Mouse (Mus musculus) heart, postnatal 0 days (tissue): ENCODE results near the gene Lpin3. TPM values are rescaled to one million over a fixed set of nuclear protein-coding genes. Genes with fewer than 3 reads are reported as not detected.

Experiments used
- ATAC-seq: fragments of 200-750 bp; cut with Nextera tagmentation; 2 replicates; pipeline ENCODE4 v1.8.0; 2017; ENCODE audit warnings: low read depth, moderate number of reproducible peaks, moderate library complexity; ENCODE audit not compliant: insufficient read depth
- DNase-seq: peaks from one replicate; pipeline ENCODE4 v3.0.0-alpha.2; 2016; ENCODE audit warnings: low spot score
- H3K27ac ChIP-seq: fragments of 300-500 bp; sonication (generic); 2 replicates; pipeline ENCODE4 v1.5.1; 2014; ENCODE audit warnings: low read depth, mild to moderate bottlenecking
- H3K27me3 ChIP-seq: fragments of 300-500 bp; sonication (generic); 2 replicates; pipeline ENCODE4 v1.6.1; 2014; ENCODE audit warnings: low read length, mixed read lengths; ENCODE audit not compliant: control insufficient read depth, insufficient read depth
- H3K36me3 ChIP-seq: fragments of 300-500 bp; sonication (generic); replicated peaks from 2 replicates; pipeline ENCODE4 v1.6.1; 2014; ENCODE audit warnings: low read length, mixed read lengths; ENCODE audit not compliant: control insufficient read depth, insufficient read depth
- H3K4me1 ChIP-seq: fragments of 300-500 bp; sonication (generic); 2 replicates; pipeline ENCODE4 v1.6.1; 2014; ENCODE audit warnings: antibody characterized with exemption; ENCODE audit not compliant: control insufficient read depth, insufficient read depth
- H3K4me2 ChIP-seq: fragments of 300-500 bp; sonication (generic); 2 replicates; pipeline ENCODE4 v1.6.1; 2014; ENCODE audit warnings: low read depth, mild to moderate bottlenecking, low read length, moderate library complexity
- H3K4me3 ChIP-seq: fragments of 300-500 bp; sonication (generic); 2 replicates; pipeline ENCODE4 v1.5.1; 2014; ENCODE audit warnings: low read depth, low read length
- H3K9ac ChIP-seq: fragments of 300-500 bp; sonication (generic); replicated peaks from 2 replicates; pipeline ENCODE4 v1.6.1; 2014; ENCODE audit warnings: low read depth, low read length, mixed read lengths
- H3K9me3 ChIP-seq: fragments of 300-500 bp; sonication (generic); replicated peaks from 2 replicates; pipeline ENCODE4 v1.6.1; 2016; ENCODE audit warnings: low read length; ENCODE audit not compliant: control insufficient read depth
- CTCF ChIP-seq: IDR thresholded peaks from 2 replicates; pipeline ENCODE4 v1.5.1; 2016; ENCODE audit warnings: antibody characterized with exemption, control low read depth, low read depth
- EP300 ChIP-seq: IDR thresholded peaks from 2 replicates; pipeline ENCODE4 v1.6.1; 2016; ENCODE audit warnings: antibody characterized with exemption, low read depth
- WGBS: fragments of 180-500 bp; shearing (Covaris S2); extraction: QIAGEN DNeasy Blood & Tissue Kit; methylation state at CpG from one replicate; pipeline ENCODE4 v1.1.7; 2014; 5-methylcytosine and 5-hydroxymethylcytosine counted together
- polyA plus RNA-seq: library from polyadenylated mRNA; unstranded; fragments of >200 nt; fragmentation: Nextera tagmentation; extraction: Ambion mirVana; gene quantifications from 2 replicates; pipeline ENCODE4 v1.2.1, GENCODE M21; 2015
- total RNA-seq: library from RNA; depleted of rRNA; stranded (reverse); fragments of >200 nt; gene quantifications from 2 replicates; pipeline ENCODE4 v1.2.3, GENCODE M21; 2014; ENCODE audit warnings: low replicate concordance

The Lpin3 gene
- total and polyA plus RNA-seq, 2 experiments from 2014 or later, result 1.5 to 5.1 TPM

DNA sequence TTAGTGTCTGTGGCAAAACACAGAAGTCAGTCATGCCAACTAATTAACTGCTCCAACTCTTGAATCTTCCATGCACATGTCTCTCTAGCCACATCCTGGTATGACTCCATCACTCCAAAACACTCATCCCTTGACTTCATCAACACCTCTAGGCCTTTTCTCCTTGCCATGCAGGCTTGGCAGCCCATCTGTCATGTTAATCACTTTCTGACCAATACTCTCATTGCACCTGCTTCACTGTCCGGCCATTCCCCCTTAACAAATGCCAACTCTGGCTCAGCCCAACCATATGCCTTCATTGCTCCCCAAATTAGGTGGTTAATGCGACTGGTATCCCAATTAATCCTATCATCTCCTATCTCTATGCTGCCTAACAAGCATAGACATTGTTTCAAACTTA, 15.2 kb upstream of the Lpin3 start:
- ATAC-seq (no peak), DNase-seq (no peak)
- WGBS, result 87% methylated on average over 2 of the region's 2 CpGs
- Histone ChIP-seq H3K36me3 (no peaks in the 10 kb centered on the region), H3K4me3 (no peak overlapping the region), H3K27me3 (no peaks in the 10 kb centered on the region), H3K9me3 (no peaks in the 10 kb centered on the region), H3K4me2 (no peak overlapping the region), H3K27ac (no peak overlapping the region), H3K9ac (no peak overlapping the region), H3K4me1 (0 out of 2 replicates have a peak, but pooled peaks cover 3% of the 10 kb centered on the region)
- TF ChIP-seq EP300, result no peak
- no peak for TF ChIP-seq CTCF

DNA sequence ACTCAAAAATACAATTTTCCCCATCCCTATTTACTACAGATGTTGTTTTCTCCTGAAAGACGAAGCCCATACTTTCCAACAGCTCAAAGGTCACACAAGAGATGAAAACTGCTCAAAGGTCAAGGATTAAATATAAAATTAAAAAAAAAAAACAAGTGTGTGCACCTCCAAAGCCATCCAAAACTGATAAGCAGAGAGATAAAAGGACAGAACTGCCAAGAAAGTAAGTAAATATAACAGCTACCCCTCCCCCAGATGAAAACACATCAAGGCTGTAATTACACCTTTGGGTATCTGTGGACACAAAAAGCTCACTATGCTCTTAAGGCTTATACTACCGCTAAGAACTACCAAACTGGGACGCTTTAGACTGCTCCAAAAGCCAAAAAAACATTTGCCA, 11.0 kb upstream of the Lpin3 start:
- peaks cover 7% of the 10 kb centered on the region; the same call in 1 of the 2 replicates for H3K4me1 ChIP-seq
- no peak for ATAC-seq
- no peak overlapping the region for H3K4me2 ChIP-seq
- H3K4me3 ChIP-seq, result no peak overlapping the region
- H3K36me3 ChIP-seq, result no peaks in the 10 kb centered on the region
- no peak overlapping the region for H3K9ac ChIP-seq
- H3K27ac ChIP-seq, result no peak overlapping the region
- H3K27me3 ChIP-seq, result no peaks in the 10 kb centered on the region
- no peak for DNase-seq
- TF ChIP-seq CTCF, result no peak
- H3K9me3 ChIP-seq, result no peaks in the 10 kb centered on the region
- 82% methylated on average over 3 of the region's 3 CpGs for WGBS

DNA sequence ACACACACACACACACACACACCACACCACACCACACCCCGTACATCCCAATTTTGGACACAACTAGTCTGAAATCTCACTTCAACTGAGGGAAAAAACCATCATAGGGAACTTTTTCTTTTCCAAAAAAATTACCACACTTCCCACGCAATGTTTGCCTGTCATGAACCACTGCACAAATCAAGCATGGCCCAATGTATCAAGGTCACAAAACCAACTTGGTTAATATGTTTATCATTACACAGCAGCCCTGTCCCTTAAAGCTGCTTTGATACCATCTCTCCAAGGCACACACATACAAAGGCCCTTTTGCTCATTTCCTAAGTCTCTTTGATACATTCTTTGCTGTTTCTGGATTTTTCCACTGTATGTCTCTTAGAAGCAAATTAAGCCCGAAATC, 9.2 kb upstream of the Lpin3 start:
- Histone ChIP-seq H3K4me2 (0 out of 2 replicates have a peak overlapping the region, but pooled peaks have one; percentile 24), H3K9ac (no peak overlapping the region), H3K4me1 (peaks cover 7% of the 10 kb centered on the region; the same call in 1 of the 2 replicates), H3K27ac (no peak overlapping the region), H3K9me3 (no peaks in the 10 kb centered on the region; the same call in 1 of the 2 replicates), H3K4me3 (no peak overlapping the region), H3K27me3 (no peaks in the 10 kb centered on the region), H3K36me3 (no peaks in the 10 kb centered on the region)
- no peak for DNase-seq
- WGBS, result 83% methylated on average over 3 of the region's 3 CpGs
- ATAC-seq, result no peak
- no peak for TF ChIP-seq EP300
- no peak for TF ChIP-seq CTCF

DNA sequence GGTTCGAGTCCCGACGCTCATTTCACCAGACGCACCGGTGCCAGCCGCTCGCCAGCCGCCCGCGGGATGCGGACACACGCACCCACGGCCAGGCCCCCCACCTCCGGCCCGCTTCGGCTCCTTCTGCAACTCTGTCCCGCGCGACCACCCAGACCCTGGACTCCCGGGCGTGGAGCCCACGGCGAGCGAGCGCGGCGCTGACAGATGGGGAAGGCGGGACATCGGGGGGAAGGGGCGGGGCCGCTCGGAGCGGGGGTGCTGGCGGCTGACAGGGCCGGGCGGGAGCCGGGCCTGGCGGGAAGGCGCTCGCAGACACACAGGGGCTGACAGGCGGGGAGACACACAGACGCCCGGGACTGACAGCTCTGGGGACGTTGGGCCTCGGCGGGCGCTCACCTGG, 8.1 kb upstream of the Lpin3 start:
- Histone ChIP-seq H3K4me3 (peak overlapping the region; percentile 91), H3K4me1 (peaks cover 7% of the 10 kb centered on the region; the same call in 1 of the 2 replicates), H3K4me2 (peak overlapping the region; percentile 90), H3K9ac (peak overlapping the region; percentile 96), H3K9me3 (no peaks in the 10 kb centered on the region; the same call in 1 of the 2 replicates), H3K27me3 (no peaks in the 10 kb centered on the region), H3K36me3 (no peaks in the 10 kb centered on the region), H3K27ac (peak overlapping the region; percentile 98)
- DNase-seq (peak; percentile 59), ATAC-seq (peak; percentile 85)
- WGBS, result under 1% methylated on average over 42 of the region's 47 CpGs
- TF ChIP-seq EP300 (no peak), CTCF (no peak)

DNA sequence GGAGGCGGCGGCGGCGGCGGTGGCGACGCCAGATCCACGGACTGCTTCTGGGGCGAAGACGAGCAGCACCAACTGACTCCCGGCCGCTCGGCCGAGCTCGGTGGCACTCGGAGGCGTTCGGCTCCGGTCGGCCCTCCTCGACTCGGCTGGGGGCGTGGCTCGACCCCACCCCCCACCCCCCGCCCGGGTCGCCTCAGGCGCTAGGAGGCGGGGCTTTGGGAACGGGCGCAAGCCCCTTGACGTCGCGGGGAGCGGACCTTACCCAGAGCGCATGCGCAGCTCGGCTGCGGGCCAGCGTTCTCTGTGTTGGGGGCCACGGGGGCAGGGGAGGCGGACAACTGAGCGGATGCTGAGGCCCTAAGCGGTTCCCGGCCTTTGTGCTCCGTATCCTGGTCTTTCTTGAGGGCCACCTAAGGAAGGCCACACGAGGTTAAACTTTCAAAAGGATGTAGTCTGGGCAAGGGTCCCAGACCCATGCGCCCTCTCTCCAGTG, 7.5 kb upstream of the Lpin3 start, which contains the start of gene Zhx3:
Zhx3 (minus strand) TSS at position 109 of the 493 bp plus-strand sequence.
- ATAC-seq, result peak; percentile 96

More for the DNA sequence above, 7.5 kb upstream of the Lpin3 start, which contains the start of gene Zhx3:
- Histone ChIP-seq H3K36me3 (no peaks in the 10 kb centered on the region), H3K4me1 (peaks cover 7% of the 10 kb centered on the region; the same call in 1 of the 2 replicates), H3K4me3 (peak within 1 kb of the TSS; percentile 91), H3K4me2 (peak within 1 kb of the TSS; percentile 90), H3K9ac (peak within 1 kb of the TSS; percentile 96), H3K27me3 (no peaks in the 10 kb centered on the region), H3K27ac (peak within 1 kb of the TSS; percentile 98), H3K9me3 (no peaks in the 10 kb centered on the region; the same call in 1 of the 2 replicates)
- whole genome bisulfite sequencing, result under 1% methylated on average over 38 of the region's 48 CpGs
- TF ChIP-seq CTCF (no peak), EP300 (peak; percentile 93)
- peak; percentile 94 for DNase-seq
